Mouse (Mus musculus) cerebellum, adult 2 months (tissue): ENCODE measurements around the gene Grik5. TPM values are rescaled to one million over a fixed set of nuclear protein-coding genes. Genes with fewer than 3 reads are reported as not detected.

Experiments
- DNase-seq, 2 experiments: peaks; one replicate each; pipeline ENCODE4 v3.0.0; 2021
- H3K27ac ChIP-seq: fragments of 200-500 bp; 2 replicates; pipeline ENCODE4 v1.5.1; 2012; ENCODE audit warnings: low read length, control low read depth, inconsistent platforms; ENCODE audit not compliant: insufficient read depth
- H3K27me3 ChIP-seq: fragments of 200-500 bp; 2 replicates; pipeline ENCODE4 v1.6.1; 2012; ENCODE audit warnings: inconsistent platforms, mild to moderate bottlenecking, low read length, moderate library complexity; ENCODE audit not compliant: control insufficient read depth, insufficient read depth
- H3K4me1 ChIP-seq: fragments of 200-500 bp; 2 replicates; pipeline ENCODE4 v1.6.1; 2011; ENCODE audit warnings: low read length; ENCODE audit not compliant: control insufficient read depth, insufficient read depth
- H3K4me3 ChIP-seq: fragments of 200-500 bp; replicated peaks from 2 replicates; pipeline ENCODE3; 2011; ENCODE audit warnings: mild to moderate bottlenecking, low read depth, low read length, control low read depth; ENCODE audit not compliant: insufficient read depth
- CTCF ChIP-seq: fragments of 200-500 bp; IDR thresholded peaks from 2 replicates; pipeline ENCODE4 v1.5.1; 2011; ENCODE audit warnings: low read depth, mild to moderate bottlenecking, control low read depth, low read length, moderate library complexity, borderline replicate concordance; ENCODE audit not compliant: insufficient read depth
- POLR2A ChIP-seq: fragments of 200-500 bp; IDR thresholded peaks from 2 replicates; pipeline ENCODE4 v1.6.1; 2011; ENCODE audit warnings: low read length, control low read depth, borderline replicate concordance; ENCODE audit not compliant: insufficient read depth
- WGBS: fragments of 180-500 bp; shearing (Covaris S2); methylation state at CpG from one replicate; pipeline ENCODE4 v1.1.7; 2018; 5-methylcytosine and 5-hydroxymethylcytosine counted together
- polyA plus RNA-seq: library from polyadenylated mRNA; depleted of rRNA; stranded (reverse); fragments of >200 nt; gene quantifications from 2 replicates; pipeline ENCODE4 v1.2.3, GENCODE M21; 2012

The Grik5 gene
- polyA plus RNA-seq, 1 experiment, result 74.6 TPM

- 2% methylated on average over 95 of the region's 97 CpGs for WGBS
- H3K4me1 ChIP-seq, result peaks cover 23% of the 10 kb centered on the region; the same call in 1 of the 2 replicates
- H3K27ac ChIP-seq, result peak overlapping the region; percentile 86
- peak overlapping the region; percentile 57 for H3K4me3 ChIP-seq
- H3K27me3 ChIP-seq, result no peaks in the 10 kb centered on the region
- DNase-seq, result peak; percentile 83 to 90
- peak; percentile 69; the same call in 1 of the 2 replicates for TF ChIP-seq CTCF
- 0 out of 2 replicates have a peak, but pooled peaks have one; percentile 22 for TF ChIP-seq POLR2A
Measured at GRCm38 (mm10) chr7:25010090-25010913, 61.8 kb downstream of the Grik5 start.

- TF ChIP-seq CTCF (no peak), POLR2A (no peak; the same call in 1 of the 2 replicates)
- peaks cover 23% of the 10 kb centered on the region; the same call in 1 of the 2 replicates for H3K4me1 ChIP-seq
- peak overlapping the region; percentile 86 for H3K27ac ChIP-seq
- peak; percentile 68 to 70 for DNase-seq
- no peaks in the 10 kb centered on the region for H3K27me3 ChIP-seq
- WGBS, result 4% methylated on average over 20 of the region's 20 CpGs
- peak overlapping the region; percentile 57 for H3K4me3 ChIP-seq
Measured at GRCm38 (mm10) chr7:25009099-25009700, 62.9 kb downstream of the Grik5 start.

- H3K27me3 ChIP-seq, result no peaks in the 10 kb centered on the region
- TF ChIP-seq CTCF, result no peak
- TF ChIP-seq POLR2A, result 0 out of 2 replicates have a peak, but pooled peaks have one; percentile 23
- peak overlapping the region; percentile 57 for H3K4me3 ChIP-seq
- DNase-seq, result peak; percentile 73 to 78
- peaks cover 23% of the 10 kb centered on the region; the same call in 1 of the 2 replicates for H3K4me1 ChIP-seq
- H3K27ac ChIP-seq, result peak overlapping the region; percentile 86
- 4% methylated on average over 17 of the region's 17 CpGs for WGBS
Measured at GRCm38 (mm10) chr7:25008635-25009034, 63.5 kb downstream of the Grik5 start.

- peak; percentile 75 to 86 for DNase-seq
- 15% methylated on average over 8 of the region's 8 CpGs for WGBS
- H3K27me3 ChIP-seq, result no peaks in the 10 kb centered on the region
- peak overlapping the region; percentile 60 for H3K27ac ChIP-seq
- H3K4me1 ChIP-seq, result peaks cover 27% of the 10 kb centered on the region
- H3K4me3 ChIP-seq, result peak overlapping the region; percentile 57
- no peak for TF ChIP-seq CTCF
- no peak for TF ChIP-seq POLR2A
Measured at GRCm38 (mm10) chr7:25007609-25008374, 64.4 kb downstream of the Grik5 start.

GRCm38 (mm10) chr7:25006586-25007364, 65.4 kb downstream of the Grik5 start:
- no peak overlapping the region for H3K27ac ChIP-seq
- no peaks in the 10 kb centered on the region for H3K27me3 ChIP-seq
- 77% methylated on average over 12 of the region's 12 CpGs for WGBS
- no peak overlapping the region for H3K4me3 ChIP-seq
- TF ChIP-seq CTCF, result no peak
- TF ChIP-seq POLR2A, result no peak
- no peak for DNase-seq
- H3K4me1 ChIP-seq, result peaks cover 28% of the 10 kb centered on the region

- H3K27ac ChIP-seq, result peak overlapping the region; percentile 69
- H3K27me3 ChIP-seq, result no peaks in the 10 kb centered on the region
- TF ChIP-seq POLR2A (no peak), CTCF (no peak)
- no peak for DNase-seq
- peak overlapping the region; percentile 78 for H3K4me3 ChIP-seq
- peaks cover 28% of the 10 kb centered on the region for H3K4me1 ChIP-seq
- 57% methylated on average over 3 of the region's 3 CpGs for WGBS
Measured at GRCm38 (mm10) chr7:25006171-25006570, 66.0 kb downstream of the Grik5 start.
